Mouse (Mus musculus): Measurements from ENCODE around the gene Nmnat1.

The Nmnat1 gene

DNA sequence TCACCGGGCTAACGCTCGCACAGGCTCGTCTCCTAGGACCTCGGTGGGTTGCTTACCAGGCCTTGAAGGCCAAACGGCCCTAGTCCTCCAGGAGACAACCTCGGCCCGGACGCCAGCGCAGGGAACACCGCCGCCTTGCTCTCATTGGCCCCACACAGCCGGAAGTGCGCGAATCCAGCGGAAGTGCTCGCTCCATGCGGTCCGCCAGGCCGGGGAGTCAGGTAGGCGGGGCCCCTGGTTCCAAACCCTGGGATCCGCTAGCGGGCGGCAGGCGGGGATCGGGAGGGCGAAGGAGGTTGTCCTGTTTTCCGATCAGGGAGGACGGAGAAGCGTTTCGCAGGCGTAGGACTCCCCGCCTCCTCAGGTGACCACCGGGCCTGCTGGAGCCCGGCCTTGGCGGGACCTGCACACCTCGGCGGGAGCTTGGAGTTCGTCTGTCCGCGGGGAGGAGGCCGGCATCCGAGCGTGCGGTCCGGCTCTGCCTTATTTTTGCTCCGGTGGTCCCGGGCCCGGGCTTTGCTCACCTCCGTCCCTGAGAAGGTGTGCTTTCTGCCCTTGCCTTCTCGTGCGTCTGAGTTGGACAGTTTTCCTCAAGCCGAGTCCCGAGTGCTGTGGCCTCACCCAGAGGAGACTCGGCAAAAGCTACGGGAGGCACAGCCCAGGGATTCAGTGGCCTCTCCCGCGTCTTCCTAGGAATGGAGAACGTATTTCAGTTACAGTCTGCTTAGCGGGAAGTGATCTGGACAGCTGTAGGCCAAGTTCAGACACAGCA lies at the start of gene Nmnat1, which contains the start of gene Lzic:
Gene Nmnat1 (minus strand): TSS at position 150 of the 772 bp plus-strand sequence.
Gene Lzic (plus strand): TSS at position 177 of the 772 bp plus-strand sequence.
- DNase-seq, result peak; percentile 93

DNA sequence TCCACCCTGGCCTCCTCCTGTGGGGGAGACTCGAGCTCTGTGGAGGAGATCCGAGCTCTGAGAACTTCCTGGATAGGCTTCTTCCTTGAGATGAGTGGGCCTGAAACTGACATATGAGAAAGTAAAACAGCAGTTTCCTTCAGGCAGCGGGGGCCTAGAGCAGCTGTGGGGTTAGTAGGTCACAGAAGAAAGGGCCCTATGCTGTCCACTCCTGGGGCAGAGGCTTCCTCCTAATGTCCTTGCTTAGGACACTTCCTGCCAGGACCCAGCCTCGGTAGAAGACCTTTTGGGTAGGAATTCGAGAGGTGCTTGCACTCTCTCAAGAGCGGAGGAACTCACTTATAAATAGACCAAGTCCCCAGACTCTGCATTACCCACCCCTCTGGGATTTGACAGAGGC lies 44.7 kb upstream of the Nmnat1 start:
- no peak for DNase-seq

- no peak for DNase-seq
Measured at GRCm38 (mm10) chr4:149527621-149528354, 42.8 kb upstream of the Nmnat1 start.

- no peak for DNase-seq
Measured at GRCm38 (mm10) chr4:149526330-149526729, 41.3 kb upstream of the Nmnat1 start.

DNA sequence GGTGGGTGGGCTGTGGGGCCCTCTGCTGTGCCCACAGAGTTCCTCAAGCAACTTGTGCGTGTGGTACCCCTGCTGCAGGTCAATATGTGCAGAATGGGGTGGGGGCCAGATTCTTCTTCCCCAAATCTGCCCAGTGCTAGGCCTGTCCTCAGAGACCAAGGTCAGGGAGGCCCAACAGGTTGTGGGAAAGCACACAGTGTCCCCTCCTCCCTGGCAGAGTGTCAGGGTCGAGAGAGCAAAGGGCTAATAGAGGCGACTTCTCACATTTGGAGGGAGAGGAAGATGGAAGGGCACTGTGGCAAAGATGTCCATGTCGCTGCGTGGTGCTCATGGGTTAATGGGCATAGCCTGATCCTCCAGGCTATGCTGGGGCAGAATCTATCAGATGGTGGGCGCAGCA lies 40.8 kb upstream of the Nmnat1 start:
- no peak for DNase-seq

DNA sequence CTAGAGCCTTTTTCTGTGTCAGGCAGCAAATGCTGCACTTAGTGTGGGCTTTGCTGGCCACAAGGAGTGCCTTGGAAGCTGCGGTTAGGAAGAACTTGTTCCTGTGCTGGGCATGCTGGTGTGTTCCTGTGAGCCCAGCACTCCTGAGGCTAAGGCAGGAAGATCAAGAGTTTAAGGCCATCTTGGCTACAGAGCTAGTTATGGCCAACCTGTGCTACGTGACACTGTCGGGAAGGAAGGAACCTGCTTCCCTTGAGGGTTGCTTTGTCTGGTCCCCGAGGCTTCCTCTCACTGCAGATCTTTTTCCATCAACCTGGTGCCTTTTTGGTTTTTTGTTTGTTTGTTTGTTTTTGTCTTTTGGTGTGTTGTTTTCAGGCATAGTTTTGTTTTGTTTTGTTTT lies 40.2 kb upstream of the Nmnat1 start:
- DNase-seq, result no peak

DNA sequence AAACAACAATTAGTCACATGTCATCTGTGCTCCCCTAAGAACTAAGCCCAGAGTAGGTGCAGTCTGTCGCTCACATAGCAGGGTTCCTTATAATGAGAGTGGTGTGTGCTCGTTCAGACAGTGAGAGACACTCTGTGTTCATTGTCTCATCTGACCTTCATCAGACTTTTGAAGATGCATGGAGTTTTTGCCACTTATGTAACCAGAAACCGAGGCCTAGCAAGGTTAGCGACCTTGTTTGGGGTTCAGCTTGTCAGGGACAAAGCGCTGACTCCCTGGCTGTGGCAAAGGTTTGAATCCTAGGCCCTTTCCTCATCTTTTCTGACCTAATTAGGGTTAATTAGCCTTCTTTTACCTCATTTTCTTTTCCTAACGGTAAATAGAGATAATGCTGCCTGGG lies 39.0 kb upstream of the Nmnat1 start:
- DNase-seq, result no peak

GRCm38 (mm10) chr4:149521258-149521657 lies 36.3 kb upstream of the Nmnat1 start:
- DNase-seq, result no peak

DNA sequence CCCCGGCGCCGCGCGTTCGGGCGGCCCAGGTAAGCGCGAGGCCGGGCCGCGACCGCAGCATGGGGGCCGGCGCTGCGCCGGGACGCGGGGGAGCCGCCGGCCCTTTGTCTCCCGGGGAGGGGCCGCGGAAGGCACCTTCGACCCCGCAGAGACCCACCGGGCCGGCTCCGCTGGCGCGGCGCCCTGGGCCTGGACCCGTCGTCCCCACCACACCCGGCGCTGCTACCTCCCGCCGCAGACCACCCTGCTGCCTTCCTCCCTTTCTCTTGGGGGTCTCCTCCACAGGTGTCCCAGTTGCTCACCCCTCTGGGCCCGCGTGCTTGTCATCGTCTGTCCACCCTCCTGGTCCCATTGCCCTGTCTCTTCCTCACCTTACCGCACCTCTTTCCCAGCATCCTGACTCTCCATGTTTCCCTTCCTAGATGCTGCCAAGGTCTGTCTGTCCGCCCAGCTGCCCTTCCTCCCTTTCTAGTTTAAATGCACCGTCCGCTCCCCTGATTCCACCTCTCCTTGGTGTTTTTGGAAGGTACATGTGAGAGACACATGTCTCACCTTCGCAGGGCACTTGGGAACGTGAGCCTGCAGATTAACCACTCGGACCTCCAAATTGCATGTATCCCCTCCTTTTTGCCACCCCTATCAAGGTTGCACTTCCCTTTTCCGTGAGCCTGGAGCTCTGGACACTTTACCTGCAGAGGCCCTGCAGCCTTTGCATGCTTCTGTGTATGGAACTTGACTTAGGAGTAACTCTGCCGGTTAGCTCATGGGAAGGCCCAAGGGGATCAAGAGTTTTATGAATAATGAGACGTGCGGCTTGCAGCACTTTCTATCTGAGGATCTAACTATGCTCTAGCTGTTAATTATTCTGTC lies 33.6 kb upstream of the Nmnat1 start:
- no peak for DNase-seq

DNA sequence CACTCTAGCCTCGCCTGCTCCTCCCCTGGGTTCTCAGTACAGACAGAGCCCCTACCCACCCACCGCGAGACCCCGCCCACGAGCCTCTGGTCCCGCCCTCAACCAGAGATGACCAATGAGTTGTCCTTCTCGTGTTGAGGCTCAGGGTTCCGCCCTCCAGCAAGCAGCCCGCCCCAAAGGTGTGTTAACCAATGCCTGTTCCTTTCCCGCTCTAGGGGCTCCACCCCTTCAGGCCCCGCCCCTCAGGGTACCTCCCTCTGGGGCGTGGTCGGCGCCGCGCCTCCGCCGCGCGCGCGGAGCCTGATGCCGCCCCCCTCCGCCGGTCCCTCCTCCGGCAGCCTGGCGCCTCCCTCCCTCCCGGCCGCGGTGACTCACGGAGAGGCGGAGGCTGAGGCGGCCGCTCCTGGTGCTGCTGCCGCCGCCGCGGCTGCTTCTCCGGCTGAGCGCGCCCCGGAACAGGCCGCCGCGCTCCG lies 32.9 kb upstream of the Nmnat1 start, which contains the start of gene Ctnnbip1:
Gene Ctnnbip1 (plus strand): TSS at position 369 of the 473 bp plus-strand sequence.
- DNase-seq, result peak; percentile 95

DNA sequence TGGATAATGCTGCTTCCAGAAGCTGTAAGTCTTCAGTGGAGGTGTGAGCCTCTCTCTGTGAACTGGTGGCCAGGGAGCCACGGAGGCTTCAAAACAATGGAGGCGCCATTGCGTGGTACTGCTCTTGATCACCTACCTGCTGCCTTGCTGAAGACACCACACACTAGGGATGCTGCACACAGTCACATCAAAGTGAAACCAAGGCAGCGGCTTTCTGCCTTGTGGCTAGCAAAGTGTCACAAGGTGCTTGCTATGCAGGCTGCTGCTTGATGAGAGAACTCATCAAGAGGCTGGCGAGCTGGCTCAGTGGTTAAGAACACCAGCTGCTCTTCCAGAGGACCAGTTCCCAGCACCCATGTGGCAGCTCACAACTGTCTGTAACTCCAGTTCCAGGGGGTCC lies 30.7 kb upstream of the Nmnat1 start:
- DNase-seq, result no peak

GRCm38 (mm10) chr4:149512072-149512471 lies 27.1 kb upstream of the Nmnat1 start:
- DNase-seq, result no peak

DNA sequence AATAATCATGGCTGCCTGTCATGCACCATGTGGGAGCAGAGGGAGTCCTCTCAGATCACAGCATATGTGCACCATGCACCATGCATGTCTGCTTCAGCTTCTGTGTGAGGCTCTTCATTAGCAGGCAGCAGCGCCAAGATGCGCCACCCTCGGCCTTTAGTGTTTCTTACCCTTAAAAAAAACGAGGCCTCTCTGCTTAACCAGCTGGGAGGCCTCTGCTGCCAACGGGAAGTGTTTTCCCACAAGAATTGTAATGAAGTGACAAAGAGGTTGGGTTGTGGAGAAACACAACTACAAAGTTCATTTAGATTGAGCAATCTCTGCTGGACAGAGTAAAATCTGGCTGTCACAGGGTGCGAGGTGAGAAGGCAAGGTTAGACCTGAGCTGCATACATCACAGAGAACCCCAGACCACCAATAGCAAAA lies 26.2 kb upstream of the Nmnat1 start:
- no peak for DNase-seq

GRCm38 (mm10) chr4:149506904-149507303 lies 21.9 kb upstream of the Nmnat1 start:
- no peak for DNase-seq

DNA sequence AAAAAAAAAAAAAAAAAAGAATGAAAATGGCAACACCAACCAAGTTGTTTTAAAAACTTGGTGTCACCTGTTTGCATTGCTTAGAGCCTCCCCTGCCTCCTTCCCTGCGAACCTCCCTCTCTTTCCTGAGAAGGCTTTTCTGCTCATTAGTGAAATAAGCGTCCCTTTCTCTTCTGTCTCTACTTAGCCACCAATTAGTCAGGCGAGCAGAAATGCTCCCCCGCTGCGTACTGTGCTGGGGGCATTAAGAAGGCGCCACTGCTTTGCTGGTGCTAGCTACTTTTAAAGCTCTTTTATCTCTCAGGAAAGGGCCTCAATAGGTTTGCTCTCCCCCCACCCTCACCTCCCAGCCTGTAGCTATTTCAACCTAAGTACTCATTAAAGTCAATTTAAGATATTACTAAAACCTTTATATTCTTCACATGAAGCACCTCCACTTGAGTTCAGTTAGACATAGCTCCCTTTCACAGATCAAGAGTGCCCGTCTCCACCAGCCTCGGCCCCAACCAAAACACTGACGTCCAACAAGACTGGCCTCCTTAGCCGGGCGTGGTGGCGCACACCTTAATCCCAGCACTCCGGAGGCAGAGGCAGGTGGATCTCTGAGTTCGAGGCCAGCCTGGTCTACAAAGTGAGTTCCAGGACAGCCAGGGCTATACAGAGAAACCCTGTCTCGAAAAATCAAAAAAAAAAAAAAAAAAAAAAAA lies 20.4 kb upstream of the Nmnat1 start:
- DNase-seq, result no peak

- DNase-seq, result no peak
Measured at GRCm38 (mm10) chr4:149504858-149505257, 19.9 kb upstream of the Nmnat1 start.

DNA sequence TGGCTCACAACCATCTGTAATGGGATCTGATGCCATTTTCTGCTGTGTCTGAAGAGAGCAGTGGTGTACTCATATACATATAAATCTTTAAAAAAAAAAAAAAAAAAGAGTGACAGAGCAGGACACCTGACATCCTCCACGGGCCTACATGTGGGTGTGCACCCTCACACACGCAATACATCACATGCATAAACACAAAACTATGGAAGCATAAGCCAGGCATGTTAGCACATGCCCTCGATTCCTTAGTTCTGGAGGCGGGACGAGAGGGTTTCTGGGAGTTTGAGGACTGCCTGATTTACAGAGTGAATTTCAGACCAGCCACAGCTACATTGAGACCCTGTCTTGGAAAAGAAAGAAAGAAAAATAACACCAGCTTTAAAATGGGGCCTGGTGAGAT lies 19.4 kb upstream of the Nmnat1 start:
- DNase-seq, result no peak

- DNase-seq, result no peak
Measured at GRCm38 (mm10) chr4:149499790-149500189, 14.8 kb upstream of the Nmnat1 start.

DNA sequence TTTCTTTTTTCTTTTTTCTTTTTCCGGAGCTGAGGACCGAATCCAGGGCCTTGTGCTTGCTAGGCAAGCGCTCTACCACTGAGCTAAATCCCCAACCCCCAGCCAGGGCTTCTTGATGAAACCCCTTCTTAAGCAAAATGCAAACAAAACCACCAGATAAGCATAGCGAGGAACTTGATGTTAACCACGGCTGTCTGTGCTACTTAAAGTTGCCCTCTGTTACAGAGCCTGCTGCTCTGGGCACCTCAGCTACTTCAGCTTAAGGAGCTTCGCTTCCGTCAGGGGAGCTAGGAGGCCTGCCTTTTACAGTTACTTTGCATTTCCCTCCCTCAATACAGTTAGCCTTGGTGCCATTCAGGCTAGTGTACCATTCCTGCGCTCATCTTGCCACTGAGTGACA lies 13.9 kb upstream of the Nmnat1 start:
- DNase-seq, result no peak

GRCm38 (mm10) chr4:149496612-149497011 lies 11.6 kb upstream of the Nmnat1 start:
- no peak for DNase-seq

DNA sequence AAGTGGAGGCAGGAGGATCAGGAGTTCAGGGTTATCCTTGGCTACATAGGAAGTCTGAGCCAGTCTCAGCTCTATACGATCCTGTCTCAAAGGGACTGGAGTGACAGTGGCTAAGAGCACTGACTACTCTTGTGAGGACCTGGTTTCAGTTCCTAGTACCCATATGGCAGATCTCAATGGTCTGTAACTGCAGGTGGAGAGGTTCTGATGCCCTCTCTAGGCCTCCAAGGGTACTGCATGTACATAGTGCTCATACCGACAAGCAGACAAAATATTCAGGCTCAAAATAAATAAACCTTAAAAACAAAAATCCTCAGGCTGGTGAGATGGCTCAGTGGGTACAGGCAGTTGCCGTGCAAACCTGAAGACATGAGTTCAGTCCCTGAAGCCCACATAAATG lies 6.1 kb upstream of the Nmnat1 start:
- DNase-seq, result no peak

All from liver (tissue).